Mouse (Mus musculus) embryonic facial prominence, embryonic 11.5 days (tissue): ENCODE measurements around the gene Adam33. TPM values are rescaled to one million over a fixed set of nuclear protein-coding genes. Genes with fewer than 3 reads are reported as not detected.

ENCODE experiments used
- ATAC-seq: fragments of 200-750 bp; cut with Nextera tagmentation; replicated peaks from 2 replicates; pipeline ENCODE4 v1.8.0; 2017; ENCODE audit warnings: low read depth; ENCODE audit not compliant: insufficient number of reproducible peaks, low FRiP score, low TSS enrichment
- DNase-seq: peaks from one replicate; pipeline ENCODE4 v3.0.0-alpha.2; 2015; ENCODE audit warnings: low spot score
- H3K27ac ChIP-seq: fragments of 300-500 bp; sonication (generic); replicated peaks from 2 replicates; pipeline ENCODE4 v1.5.1; 2014; ENCODE audit warnings: mild to moderate bottlenecking, low read depth, low read length, control low read depth
- H3K27me3 ChIP-seq: fragments of 300-500 bp; sonication (generic); 2 replicates; pipeline ENCODE4 v1.6.1; 2014; ENCODE audit warnings: mild to moderate bottlenecking, low read length, moderate library complexity, mixed read lengths; ENCODE audit not compliant: control insufficient read depth, insufficient read depth
- H3K36me3 ChIP-seq: fragments of 300-500 bp; sonication (generic); replicated peaks from 2 replicates; pipeline ENCODE4 v1.6.1; 2014; ENCODE audit warnings: low read depth, mild to moderate bottlenecking, low read length, moderate library complexity, mixed read lengths; ENCODE audit not compliant: control insufficient read depth, insufficient read depth
- H3K4me1 ChIP-seq: fragments of 300-500 bp; sonication (generic); 2 replicates; pipeline ENCODE4 v1.6.1; 2014; ENCODE audit warnings: low read length, mixed read lengths; ENCODE audit not compliant: control insufficient read depth, insufficient read depth
- H3K4me2 ChIP-seq: fragments of 300-500 bp; sonication (generic); 2 replicates; pipeline ENCODE4 v1.6.1; 2014; ENCODE audit warnings: low read depth, mild to moderate bottlenecking, control low read depth, low read length, moderate library complexity
- H3K4me3 ChIP-seq: fragments of 300-500 bp; sonication (generic); 2 replicates; pipeline ENCODE4 v1.5.1; 2014; ENCODE audit warnings: low read depth, low read length, control low read depth
- H3K9ac ChIP-seq: fragments of 300-500 bp; sonication (generic); replicated peaks from 2 replicates; pipeline ENCODE4 v1.6.1; 2014; ENCODE audit warnings: mild to moderate bottlenecking, control low read depth, low read length
- H3K9me3 ChIP-seq: fragments of 300-500 bp; sonication (generic); replicated peaks from 2 replicates; pipeline ENCODE4 v1.6.1; 2016; ENCODE audit warnings: mild to moderate bottlenecking, low read length, inconsistent platforms, mixed read lengths; ENCODE audit not compliant: control insufficient read depth
- WGBS: fragments of 180-500 bp; shearing (Covaris S2); extraction: QIAGEN DNeasy Blood & Tissue Kit; methylation state at CpG from one replicate; pipeline ENCODE4 v1.1.7; 2014; 5-methylcytosine and 5-hydroxymethylcytosine counted together
- polyA plus RNA-seq: library from polyadenylated mRNA; unstranded; fragments of >200 nt; fragmentation: Nextera tagmentation; extraction: Ambion mirVana; gene quantifications from 2 replicates; pipeline ENCODE4 v1.2.1, GENCODE M21; 2014

The Adam33 gene
- polyA plus RNA-seq, 1 experiment from 2014 or later = 0.80 TPM

DNA sequence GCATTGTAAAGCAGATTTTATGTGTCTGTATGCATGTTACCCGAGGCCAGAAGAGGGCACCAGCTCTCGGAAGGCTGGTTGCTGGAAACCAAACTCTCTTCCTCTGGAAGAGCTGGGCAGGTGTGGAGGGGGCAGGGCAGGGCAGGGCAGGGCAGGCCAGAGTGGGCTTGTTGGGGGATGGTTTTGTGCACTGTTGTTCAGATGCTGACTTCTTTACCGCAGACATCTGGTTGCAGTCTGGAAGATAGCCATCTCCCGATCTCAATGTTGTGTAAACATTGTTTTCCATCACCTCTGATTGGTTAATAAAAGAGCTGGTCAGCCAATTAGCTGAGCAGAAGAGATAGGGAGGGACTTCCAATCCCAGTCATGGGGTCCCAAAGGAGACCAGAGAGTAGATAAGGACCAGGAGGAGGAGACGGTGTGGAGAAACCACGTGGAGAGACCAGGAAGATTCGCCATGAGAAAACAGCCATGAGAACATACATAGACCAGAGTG, 19.2 kb downstream of the Adam33 start:
- Histone ChIP-seq H3K4me3 (no peak overlapping the region), H3K36me3 (no peaks in the 10 kb centered on the region), H3K27me3 (peaks cover 32% of the 10 kb centered on the region), H3K9ac (no peak overlapping the region), H3K27ac (no peak overlapping the region), H3K4me1 (no peaks in the 10 kb centered on the region), H3K9me3 (no peaks in the 10 kb centered on the region), H3K4me2 (no peak overlapping the region)
- peak; percentile 42 for DNase-seq
- WGBS = 8% methylated on average over 7 of the region's 7 CpGs
- no peak for ATAC-seq

- H3K4me1 ChIP-seq = no peaks in the 10 kb centered on the region
- DNase-seq (no peak), ATAC-seq (no peak)
- H3K27me3 ChIP-seq = peaks cover 32% of the 10 kb centered on the region
- 56% methylated on average over 2 of the region's 2 CpGs for WGBS
- no peaks in the 10 kb centered on the region for H3K36me3 ChIP-seq
- H3K9me3 ChIP-seq = no peaks in the 10 kb centered on the region
- no peak within 1 kb of the TSS for H3K9ac ChIP-seq
- H3K4me2 ChIP-seq = no peak within 1 kb of the TSS
- H3K4me3 ChIP-seq = no peak within 1 kb of the TSS
- H3K27ac ChIP-seq = no peak within 1 kb of the TSS
Measured at GRCm38 (mm10) chr2:131042988-131043387, 20.6 kb downstream of the Adam33 start, which contains the start of gene Gfra4. TSS of gene Gfra4 (minus strand) at chr2:131043088.

DNA sequence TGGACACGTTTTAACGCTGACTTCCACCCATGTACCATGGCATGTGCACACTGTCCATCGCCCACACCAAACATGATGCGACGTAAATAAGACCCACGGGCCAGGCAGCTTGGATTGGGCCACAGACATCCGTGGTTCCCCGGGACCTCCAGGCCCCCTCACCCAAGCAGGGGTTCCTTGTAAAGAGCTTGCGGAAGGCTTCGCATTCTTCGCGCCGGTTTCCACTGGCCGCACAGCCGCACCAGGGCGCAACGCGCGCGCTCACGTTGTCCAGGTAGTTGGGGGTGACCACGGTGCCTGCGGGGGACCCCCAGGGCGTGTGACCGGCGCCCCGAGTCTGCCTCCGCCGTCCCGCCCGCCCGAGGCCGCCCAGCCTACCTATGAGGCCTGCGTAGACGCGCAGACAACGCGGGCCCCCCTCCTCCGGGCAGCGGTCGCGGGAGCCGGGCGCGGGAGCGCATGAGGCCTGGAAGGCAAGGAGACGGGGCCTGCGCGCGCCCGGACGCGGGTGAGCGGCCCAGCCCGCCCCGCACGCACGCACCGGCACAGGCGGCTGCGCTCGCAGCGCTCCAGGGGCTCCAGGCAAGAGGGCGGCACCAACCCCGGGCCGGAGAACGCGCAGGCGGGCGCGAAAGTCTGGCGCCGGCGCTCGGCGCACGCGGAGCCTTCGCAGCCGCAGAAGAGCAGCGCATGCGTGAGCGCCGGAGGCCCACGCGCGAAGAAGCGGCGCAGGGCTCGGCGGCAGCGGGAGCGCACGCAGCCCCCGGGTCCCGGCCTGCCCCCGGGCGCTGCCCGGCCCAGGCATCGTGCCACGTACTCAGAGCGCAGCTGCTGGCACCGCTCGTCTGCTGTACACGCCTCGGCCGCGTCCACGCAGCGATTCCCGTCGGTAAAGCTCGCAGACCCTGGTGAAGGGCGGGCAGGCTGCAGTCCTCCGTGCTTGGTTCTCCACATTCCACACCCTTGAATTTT, 22.5 kb downstream of the Adam33 start:
- H3K4me3 ChIP-seq = peak overlapping the region; percentile 42
- WGBS = 3% methylated on average over 110 of the region's 115 CpGs
- H3K36me3 ChIP-seq = no peaks in the 10 kb centered on the region
- H3K9me3 ChIP-seq = no peaks in the 10 kb centered on the region
- ATAC-seq = 0 out of 2 replicates have a peak, but pooled peaks have one; percentile 21
- H3K27ac ChIP-seq = no peak overlapping the region
- H3K4me2 ChIP-seq = peak overlapping the region; percentile 97
- H3K27me3 ChIP-seq = peaks cover 32% of the 10 kb centered on the region
- peak overlapping the region; percentile 73 for H3K9ac ChIP-seq
- DNase-seq = peak; percentile 63
- no peaks in the 10 kb centered on the region for H3K4me1 ChIP-seq

DNA sequence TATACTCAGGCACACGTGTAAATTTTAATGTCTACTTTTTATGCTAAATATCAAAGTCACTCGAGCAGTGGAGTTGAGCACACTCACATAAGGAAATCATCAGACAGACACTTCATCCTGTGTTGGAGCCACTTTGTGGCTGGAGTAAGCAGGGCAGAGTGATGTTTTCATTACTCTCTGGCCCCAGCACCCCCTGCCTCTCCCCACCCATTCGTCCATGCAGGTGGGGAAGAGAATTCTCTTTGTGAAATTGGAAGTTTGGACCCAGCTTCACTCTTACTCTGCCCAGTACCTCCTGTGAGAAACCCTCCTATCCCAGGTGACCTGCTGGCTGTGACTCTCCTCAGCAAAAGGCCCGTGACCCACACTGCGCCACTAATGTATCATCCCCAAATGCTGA, 24.9 kb downstream of the Adam33 start:
- H3K4me3 ChIP-seq = no peak overlapping the region
- no peak for ATAC-seq
- no peak overlapping the region for H3K9ac ChIP-seq
- no peak overlapping the region for H3K27ac ChIP-seq
- H3K36me3 ChIP-seq = no peaks in the 10 kb centered on the region
- H3K4me2 ChIP-seq = no peak overlapping the region
- no peaks in the 10 kb centered on the region for H3K4me1 ChIP-seq
- no peak for DNase-seq
- WGBS = 81% methylated on average over 5 of the region's 5 CpGs
- H3K9me3 ChIP-seq = no peaks in the 10 kb centered on the region
- H3K27me3 ChIP-seq = peaks cover 32% of the 10 kb centered on the region

DNA sequence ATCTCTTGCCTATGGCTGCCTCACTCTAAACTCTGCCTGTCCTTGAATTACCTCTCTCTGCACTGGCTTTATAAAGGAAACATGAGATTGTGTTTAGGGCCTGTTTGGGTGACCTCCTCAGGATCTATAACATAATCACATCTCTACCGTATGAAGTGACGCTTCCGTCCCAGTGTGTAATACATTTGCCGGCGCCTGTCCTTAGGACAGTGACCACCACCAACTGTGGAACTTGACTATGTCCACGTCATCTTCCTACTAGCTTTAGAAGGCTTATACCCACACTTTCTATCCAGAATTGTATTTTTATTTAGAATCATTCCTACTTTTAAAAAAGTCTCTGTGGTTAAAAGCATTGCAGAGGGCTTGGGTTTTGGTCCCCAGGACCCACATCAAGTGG, 25.4 kb downstream of the Adam33 start:
- Histone ChIP-seq H3K27ac (no peak overlapping the region), H3K4me1 (no peaks in the 10 kb centered on the region), H3K27me3 (peaks cover 32% of the 10 kb centered on the region), H3K9me3 (no peaks in the 10 kb centered on the region), H3K4me3 (no peak overlapping the region), H3K9ac (no peak overlapping the region), H3K4me2 (no peak overlapping the region), H3K36me3 (no peaks in the 10 kb centered on the region)
- DNase-seq (no peak), ATAC-seq (no peak)
- WGBS = 89% methylated on average over 6 of the region's 6 CpGs

DNA sequence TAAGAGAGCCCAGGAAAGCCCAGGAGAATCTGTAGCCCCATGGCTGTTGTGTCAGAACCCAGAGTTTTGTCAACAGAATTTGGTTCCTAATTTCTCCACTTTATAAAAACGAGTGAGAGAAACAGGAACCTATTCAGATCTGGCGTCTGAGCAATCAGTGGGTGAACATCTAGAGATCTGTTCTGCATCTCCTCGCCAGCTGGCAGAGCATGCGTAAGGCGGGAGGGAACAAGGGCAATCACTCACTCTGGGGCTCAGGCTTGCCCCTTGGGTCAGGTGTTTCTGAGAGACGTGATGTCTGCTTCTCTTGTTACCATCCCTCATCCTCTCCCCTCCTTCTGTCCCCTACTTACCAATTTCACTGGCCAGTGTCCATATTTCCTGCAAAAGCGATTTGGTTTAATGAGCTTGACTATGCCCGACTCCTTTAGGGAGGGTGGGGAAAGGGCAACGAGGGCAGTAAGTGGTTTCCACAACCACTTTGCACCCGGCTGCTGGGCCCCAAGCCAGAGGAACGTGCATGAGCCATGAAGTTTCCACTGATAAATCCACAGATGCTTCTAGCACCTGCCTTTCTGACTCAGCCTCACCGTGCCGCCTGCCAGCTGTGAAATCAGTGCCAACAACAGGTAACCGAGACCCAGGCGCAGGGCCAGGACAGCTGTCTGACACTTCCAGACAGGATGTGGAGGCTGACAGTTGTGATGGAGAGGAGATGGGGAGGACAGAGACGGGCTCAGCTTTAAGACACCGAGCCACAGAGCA, 26.2 kb downstream of the Adam33 start:
- WGBS = 69% methylated on average over 17 of the region's 17 CpGs
- Histone ChIP-seq H3K27me3 (peaks cover 28% of the 10 kb centered on the region), H3K9me3 (no peaks in the 10 kb centered on the region), H3K36me3 (no peaks in the 10 kb centered on the region), H3K9ac (no peak overlapping the region), H3K4me3 (no peak overlapping the region), H3K4me2 (no peak overlapping the region), H3K4me1 (no peaks in the 10 kb centered on the region), H3K27ac (no peak overlapping the region)
- ATAC-seq (no peak), DNase-seq (no peak)

DNA sequence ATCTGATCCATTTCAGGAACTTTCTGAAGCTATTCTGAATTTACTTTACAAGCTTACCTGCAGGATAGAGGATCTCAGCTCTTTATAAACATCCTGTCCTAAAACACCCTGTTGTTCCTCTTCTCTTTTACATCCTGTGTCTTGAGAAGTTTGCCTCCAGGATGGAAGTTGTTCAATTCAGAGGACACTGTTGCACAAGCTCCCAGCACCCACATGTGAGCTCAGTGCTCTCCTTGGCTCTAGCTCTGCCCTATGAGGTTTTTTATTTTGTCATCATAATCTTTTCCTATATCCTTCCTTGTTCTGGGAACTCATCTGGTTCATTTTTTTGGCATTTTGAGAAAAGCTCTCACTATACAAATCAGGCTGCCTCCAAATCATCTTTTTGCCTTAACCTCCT, 26.9 kb downstream of the Adam33 start:
- Histone ChIP-seq H3K27ac (no peak overlapping the region), H3K27me3 (peaks cover 22% of the 10 kb centered on the region), H3K9ac (no peak overlapping the region), H3K4me1 (no peaks in the 10 kb centered on the region), H3K4me2 (no peak overlapping the region), H3K4me3 (no peak overlapping the region), H3K9me3 (no peaks in the 10 kb centered on the region), H3K36me3 (no peaks in the 10 kb centered on the region)
- DNase-seq (no peak), ATAC-seq (no peak)
